Mouse (Mus musculus) neural tube, embryonic 12.5 days (tissue): Measurements from ENCODE around the gene F8. TPM values are rescaled to one million over a fixed set of nuclear protein-coding genes. Genes with fewer than 3 reads are reported as not detected.
"Not testable (repeated sequence)": the region's sequence is repeated elsewhere in the genome, so short reads cannot be mapped to it uniquely, and the experiment has no call there.

ENCODE experiments used
- ATAC-seq: fragments of 200-750 bp; cut with Nextera tagmentation; 2 replicates; pipeline ENCODE4 v1.8.0; 2017; ENCODE audit warnings: low read depth, mild to moderate bottlenecking, moderate TSS enrichment, moderate library complexity; ENCODE audit not compliant: low FRiP score
- H3K27ac ChIP-seq: fragments of 300-500 bp; sonication (generic); 2 replicates; pipeline ENCODE4 v1.5.1; 2016
- H3K27me3 ChIP-seq: fragments of 300-500 bp; sonication (generic); replicated peaks from 2 replicates; pipeline ENCODE4 v1.6.1; 2016; ENCODE audit warnings: mild to moderate bottlenecking
- H3K36me3 ChIP-seq: fragments of 300-500 bp; sonication (generic); 2 replicates; pipeline ENCODE4 v1.6.1; 2016; ENCODE audit warnings: mild to moderate bottlenecking
- H3K4me1 ChIP-seq: fragments of 300-500 bp; sonication (generic); 2 replicates; pipeline ENCODE4 v1.6.1; 2016
- H3K4me2 ChIP-seq: fragments of 300-500 bp; sonication (generic); replicated peaks from 2 replicates; pipeline ENCODE4 v1.6.1; 2016; ENCODE audit warnings: mild to moderate bottlenecking
- H3K4me3 ChIP-seq: fragments of 300-500 bp; sonication (generic); 2 replicates; pipeline ENCODE4 v1.5.1; 2016
- H3K9ac ChIP-seq: fragments of 300-500 bp; sonication (generic); 2 replicates; pipeline ENCODE4 v1.6.1; 2016; ENCODE audit warnings: mild to moderate bottlenecking
- H3K9me3 ChIP-seq: fragments of 300-500 bp; sonication (generic); 2 replicates; pipeline ENCODE4 v1.6.1; 2016; ENCODE audit warnings: mild to moderate bottlenecking
- whole genome bisulfite sequencing: fragments of 180-500 bp; shearing (Covaris S2); methylation state at CpG from one replicate; pipeline ENCODE4 v1.1.7; 2016; 5-methylcytosine and 5-hydroxymethylcytosine counted together
- polyA plus RNA-seq: library from polyadenylated mRNA; unstranded; fragments of >200 nt; fragmentation: Nextera tagmentation; extraction: Ambion mirVana; gene quantifications from 2 replicates; pipeline ENCODE4 v1.2.1, GENCODE M21; 2016

F8 gene
- polyA plus RNA-seq, 1 experiment from 2014 or later, result 0.89 TPM

DNA sequence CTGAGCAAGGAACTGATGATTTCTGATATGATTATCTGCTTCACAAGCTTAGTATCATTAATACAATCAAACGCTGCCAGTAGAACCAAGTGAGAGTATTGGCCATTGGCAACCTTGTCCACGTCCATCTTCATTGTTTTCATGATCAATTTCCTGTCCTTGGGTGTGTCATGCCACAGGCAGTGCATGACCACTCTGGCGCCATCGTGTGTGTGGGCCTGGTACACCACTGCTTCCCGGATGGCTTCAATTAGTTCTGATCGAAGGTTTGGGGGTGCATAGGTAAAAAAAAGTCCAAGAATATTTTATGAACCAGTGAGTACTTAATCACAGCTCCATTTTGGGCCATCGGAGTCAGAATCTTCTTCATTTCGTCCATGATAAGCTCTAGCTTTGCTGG lies 110.7 kb downstream of the F8 start:
- H3K4me3 ChIP-seq, result no peak overlapping the region
- no peak overlapping the region for H3K4me2 ChIP-seq
- no peak for ATAC-seq
- no peak overlapping the region for H3K27ac ChIP-seq
- no peaks in the 10 kb centered on the region for H3K4me1 ChIP-seq
- no peaks in the 10 kb centered on the region for H3K36me3 ChIP-seq
- no peak overlapping the region for H3K9ac ChIP-seq
- WGBS, result 75% methylated on average over 8 of the region's 8 CpGs
- H3K9me3 ChIP-seq, result no peaks in the 10 kb centered on the region
- H3K27me3 ChIP-seq, result no peaks in the 10 kb centered on the region

DNA sequence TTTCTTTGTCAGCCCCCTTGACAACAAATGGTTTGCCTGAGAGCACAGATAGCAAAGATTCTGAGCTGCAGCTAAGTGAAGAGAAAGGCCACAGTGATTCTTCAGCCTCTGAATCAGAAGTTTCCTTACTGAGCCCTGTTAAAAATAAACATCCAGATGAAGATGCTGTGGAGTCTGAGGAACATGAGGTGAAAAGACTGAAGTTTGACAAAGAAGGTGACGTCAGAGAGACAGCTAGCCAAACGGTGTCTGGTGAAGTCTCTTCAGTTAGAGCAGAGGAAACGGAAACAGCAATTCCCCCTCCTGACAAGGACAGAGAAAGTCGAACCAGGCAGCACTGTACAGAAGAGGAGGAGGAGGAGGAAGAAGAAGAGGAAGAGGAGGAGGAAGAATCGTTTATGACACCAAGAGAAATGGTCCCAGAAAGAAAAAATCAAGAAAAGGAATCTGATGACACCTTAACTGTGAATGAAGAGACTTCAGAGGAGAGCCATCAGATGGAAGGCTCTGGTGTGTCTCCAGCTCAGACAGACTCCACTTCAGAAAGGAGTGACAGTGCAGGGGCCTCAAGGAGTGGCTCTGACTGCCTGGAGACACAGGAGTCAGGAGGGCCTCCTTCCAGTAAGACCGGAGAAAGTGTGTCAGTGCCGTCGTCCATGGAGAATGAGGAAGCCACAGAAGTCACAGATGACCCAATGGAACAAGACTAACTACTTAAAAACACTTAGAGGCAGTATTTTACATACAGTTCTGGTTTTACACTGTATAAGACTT lies 148.6 kb downstream of the F8 start:
- not testable (repeated sequence) for H3K4me2 ChIP-seq, H3K27me3 ChIP-seq, H3K4me3 ChIP-seq, H3K27ac ChIP-seq, H3K4me1 ChIP-seq, H3K9ac ChIP-seq, H3K36me3 ChIP-seq, ATAC-seq, H3K9me3 ChIP-seq
- WGBS, result 66% methylated on average over 8 of the region's 8 CpGs

DNA sequence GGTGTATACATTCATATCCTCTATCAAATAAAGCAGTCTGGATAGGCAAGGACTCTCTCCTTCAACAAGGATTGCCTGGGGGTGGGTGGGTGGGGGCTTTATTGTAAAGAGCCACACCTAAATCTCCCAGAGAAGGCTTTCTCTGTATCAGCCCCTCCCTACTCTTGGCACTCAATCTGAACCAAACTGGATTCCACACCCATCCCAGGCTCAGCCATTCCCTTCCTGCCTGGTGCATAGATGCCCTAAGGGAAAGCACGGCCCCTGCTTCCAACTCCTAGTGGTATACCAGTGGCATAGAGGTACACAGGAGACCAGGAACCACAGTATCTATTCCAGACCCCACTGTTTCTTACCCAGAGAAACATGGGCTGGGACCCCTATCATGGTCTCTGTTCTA lies 151.0 kb downstream of the F8 start:
- Histone ChIP-seq H3K9me3 (no peaks in the 10 kb centered on the region), H3K27ac (no peak overlapping the region), H3K36me3 (no peaks in the 10 kb centered on the region), H3K4me1 (no peaks in the 10 kb centered on the region), H3K4me2 (no peak overlapping the region), H3K9ac (no peak overlapping the region), H3K4me3 (no peak overlapping the region), H3K27me3 (no peaks in the 10 kb centered on the region)
- WGBS, result 76% methylated on average over 1 of the region's 1 CpGs
- no peak for ATAC-seq

DNA sequence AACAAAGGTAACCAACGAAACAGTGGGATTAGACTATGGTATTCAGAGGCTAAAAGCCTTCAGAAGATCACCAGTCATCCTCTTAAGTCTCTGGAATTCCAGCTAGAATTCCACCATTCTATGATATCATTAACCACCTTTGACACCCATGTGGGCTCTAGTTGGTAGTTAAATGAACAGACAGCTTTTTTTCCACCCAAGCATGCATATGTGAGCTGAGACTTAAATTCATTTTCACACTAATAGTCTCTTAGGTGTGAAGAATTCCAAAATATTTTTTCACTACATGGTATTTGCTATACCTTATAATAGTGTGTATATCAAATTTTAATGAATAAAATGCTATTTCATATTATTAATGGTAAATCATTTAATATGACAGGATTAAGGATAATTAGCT lies 218.7 kb downstream of the F8 start, which contains the start of gene Smim9:
Gene Smim9 (minus strand): TSS at position 101 of the 400 bp plus-strand sequence.
- Histone ChIP-seq H3K9me3 (no peaks in the 10 kb centered on the region), H3K27me3 (no peaks in the 10 kb centered on the region), H3K4me3 (no peak within 1 kb of the TSS), H3K9ac (no peak within 1 kb of the TSS), H3K4me1 (no peaks in the 10 kb centered on the region), H3K27ac (no peak within 1 kb of the TSS), H3K4me2 (no peak within 1 kb of the TSS), H3K36me3 (no peaks in the 10 kb centered on the region)
- no peak for ATAC-seq
- 79% methylated on average over 1 of the region's 1 CpGs for WGBS

DNA sequence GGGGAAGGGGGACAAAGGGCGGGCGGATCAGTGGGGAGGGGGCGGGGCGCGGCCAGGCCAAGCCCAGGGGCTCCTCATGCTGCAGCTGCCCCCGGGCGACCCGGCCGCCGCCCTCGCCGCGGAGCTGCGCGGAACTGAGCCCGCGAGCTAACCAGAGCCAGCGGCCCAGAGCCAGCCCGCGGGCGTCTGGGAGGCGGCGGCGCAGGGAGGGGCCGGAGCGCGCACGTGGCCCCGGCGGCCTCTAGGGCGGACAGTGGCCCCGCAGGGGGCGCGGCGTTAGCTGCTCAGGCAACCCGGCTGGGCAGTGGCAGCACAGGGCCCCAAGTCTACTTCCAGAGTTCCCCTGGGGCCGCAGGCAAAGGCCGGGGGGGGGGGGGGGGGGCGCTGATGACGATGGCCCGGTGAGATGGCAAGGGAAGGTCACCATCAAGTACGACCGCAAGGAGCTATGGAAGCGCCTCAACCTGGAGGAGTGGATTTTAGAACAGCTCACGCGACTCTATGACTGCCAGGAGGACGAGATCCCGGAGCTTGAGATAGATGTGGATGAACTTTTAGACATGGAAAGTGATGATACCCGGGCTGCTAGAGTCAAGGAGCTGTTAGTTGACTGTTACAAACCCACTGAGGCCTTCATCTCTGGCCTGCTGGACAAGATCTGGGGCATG lies 226.7 kb downstream of the F8 start:
- ATAC-seq, result peak; percentile 80
- Histone ChIP-seq H3K27ac (no peak overlapping the region), H3K4me3 (peak overlapping the region; percentile 44), H3K4me2 (peak overlapping the region; percentile 63), H3K9ac (peak overlapping the region; percentile 49; the same call in 1 of the 2 replicates), H3K27me3 (no peaks in the 10 kb centered on the region), H3K4me1 (no peaks in the 10 kb centered on the region), H3K36me3 (no peaks in the 10 kb centered on the region), H3K9me3 (no peaks in the 10 kb centered on the region)
- 16% methylated on average over 33 of the region's 49 CpGs for WGBS

- no peak overlapping the region for H3K9ac ChIP-seq
- no peak for ATAC-seq
- H3K27ac ChIP-seq, result no peak overlapping the region
- H3K4me2 ChIP-seq, result no peak overlapping the region
- no peak overlapping the region for H3K4me3 ChIP-seq
- no peaks in the 10 kb centered on the region for H3K27me3 ChIP-seq
- H3K4me1 ChIP-seq, result no peaks in the 10 kb centered on the region
- no peaks in the 10 kb centered on the region for H3K9me3 ChIP-seq
- H3K36me3 ChIP-seq, result no peaks in the 10 kb centered on the region
- 73% methylated on average over 1 of the region's 1 CpGs for WGBS
These were observed 230.2 kb downstream of the F8 start for GRCm38 (mm10) chrX:75152249-75152648.

- Histone ChIP-seq H3K4me3 (no peak overlapping the region), H3K9ac (no peak overlapping the region), H3K4me1 (no peaks in the 10 kb centered on the region), H3K27ac (no peak overlapping the region), H3K27me3 (no peaks in the 10 kb centered on the region), H3K4me2 (no peak overlapping the region), H3K9me3 (no peaks in the 10 kb centered on the region), H3K36me3 (no peaks in the 10 kb centered on the region)
- ATAC-seq, result no peak
- WGBS, result 81% methylated on average over 2 of the region's 2 CpGs
These were observed 232.1 kb downstream of the F8 start for GRCm38 (mm10) chrX:75150304-75150703.

- H3K4me3 ChIP-seq, result no peak overlapping the region
- no peak overlapping the region for H3K9ac ChIP-seq
- H3K9me3 ChIP-seq, result no peaks in the 10 kb centered on the region
- ATAC-seq, result no peak
- no peak overlapping the region for H3K4me2 ChIP-seq
- H3K36me3 ChIP-seq, result no peaks in the 10 kb centered on the region
- WGBS, result 82% methylated on average over 4 of the region's 4 CpGs
- no peaks in the 10 kb centered on the region for H3K27me3 ChIP-seq
- no peak overlapping the region for H3K27ac ChIP-seq
- H3K4me1 ChIP-seq, result no peaks in the 10 kb centered on the region
These were observed 234.0 kb downstream of the F8 start for GRCm38 (mm10) chrX:75148414-75148813.

- H3K36me3 ChIP-seq, H3K9me3 ChIP-seq, H3K27ac ChIP-seq, ATAC-seq, H3K27me3 ChIP-seq, H3K4me1 ChIP-seq: not testable (repeated sequence)
- WGBS, result 25% methylated on average over 26 of the region's 42 CpGs
- H3K4me2 ChIP-seq, result peak overlapping the region; percentile 59
- H3K4me3 ChIP-seq, result peak overlapping the region; percentile 30
- 0 out of 2 replicates have a peak overlapping the region, but pooled peaks have one; percentile 33 for H3K9ac ChIP-seq
These were observed 239.3 kb downstream of the F8 start for GRCm38 (mm10) chrX:75143124-75143555.

DNA sequence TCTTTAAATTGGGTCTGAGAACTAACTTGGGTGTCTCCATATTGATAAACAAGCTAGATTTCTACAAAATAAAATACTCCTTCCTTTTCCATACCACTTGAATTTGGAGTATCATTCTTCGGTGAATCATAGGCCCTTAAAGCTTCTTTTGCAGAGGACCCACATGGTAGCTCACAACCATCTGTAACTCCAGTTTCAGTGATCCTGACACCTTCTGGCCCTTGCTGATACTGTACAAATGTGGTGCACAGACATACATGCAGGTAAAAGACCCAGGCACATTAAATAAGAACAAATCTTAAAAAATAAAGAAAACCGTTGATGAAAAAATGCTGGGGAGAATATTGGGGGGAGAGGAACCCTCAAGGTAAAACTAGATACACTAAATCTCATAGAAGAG lies 244.2 kb downstream of the F8 start:
- Histone ChIP-seq H3K4me3 (no peak overlapping the region), H3K36me3 (no peaks in the 10 kb centered on the region), H3K4me1 (no peaks in the 10 kb centered on the region), H3K27me3 (no peaks in the 10 kb centered on the region), H3K9ac (no peak overlapping the region), H3K9me3 (no peaks in the 10 kb centered on the region), H3K27ac (no peak overlapping the region), H3K4me2 (no peak overlapping the region)
- no peak for ATAC-seq
- WGBS, result 91% methylated on average over 2 of the region's 2 CpGs

- H3K9ac ChIP-seq, result no peak overlapping the region
- no peaks in the 10 kb centered on the region for H3K9me3 ChIP-seq
- no peaks in the 10 kb centered on the region for H3K4me1 ChIP-seq
- H3K27ac ChIP-seq, result no peak overlapping the region
- WGBS, result 81% methylated on average over 2 of the region's 2 CpGs
- H3K27me3 ChIP-seq, result no peaks in the 10 kb centered on the region
- no peak overlapping the region for H3K4me2 ChIP-seq
- H3K36me3 ChIP-seq, result no peaks in the 10 kb centered on the region
- H3K4me3 ChIP-seq, result no peak overlapping the region
- no peak for ATAC-seq
These were observed 244.7 kb downstream of the F8 start for GRCm38 (mm10) chrX:75137729-75138128.

- no peaks in the 10 kb centered on the region for H3K27me3 ChIP-seq
- no peaks in the 10 kb centered on the region for H3K36me3 ChIP-seq
- H3K4me2 ChIP-seq, result no peak overlapping the region
- no peaks in the 10 kb centered on the region for H3K9me3 ChIP-seq
- no peak overlapping the region for H3K9ac ChIP-seq
- no peak for ATAC-seq
- no peaks in the 10 kb centered on the region for H3K4me1 ChIP-seq
- no peak overlapping the region for H3K4me3 ChIP-seq
- no peak overlapping the region for H3K27ac ChIP-seq
These were observed 245.5 kb downstream of the F8 start for GRCm38 (mm10) chrX:75136938-75137337.
